Mouse (Mus musculus) MEL (cell line): ENCODE measurements around the gene Atg7. TPM values are rescaled to one million over a fixed set of nuclear protein-coding genes. Genes with fewer than 3 reads are reported as not detected.

Source experiments
- DNase-seq: peaks from one replicate; pipeline ENCODE4 v3.0.0; 2011; ENCODE audit warnings: low read depth, low spot score
- H3K27ac ChIP-seq: 2 replicates; pipeline ENCODE4 v1.5.1; 2012; ENCODE audit warnings: low read depth, mild to moderate bottlenecking, control low read depth, low read length, moderate library complexity; ENCODE audit not compliant: control insufficient read depth
- H3K27me3 ChIP-seq, 2 experiments: fragments of 150-350 bp in 1 of 2; sonication (generic) in 1 of 2; 2 replicates each; pipeline ENCODE4 v1.6.1; 2012; ENCODE audit warnings: low read length in 2 of 2, mild to moderate bottlenecking in 2 of 2, improper control_type of control experiment in 1 of 2, moderate library complexity in 1 of 2; ENCODE audit not compliant: insufficient read depth in 2 of 2, control insufficient read depth in 1 of 2
- H3K36me3 ChIP-seq, 2 experiments: 2 replicates each; pipeline ENCODE4 v1.6.1; 2012 to 2014; ENCODE audit warnings: low read length in 2 of 2, improper control_type of control experiment in 1 of 2, inconsistent platforms in 1 of 2, mild to moderate bottlenecking in 1 of 2; ENCODE audit not compliant: insufficient read depth in 2 of 2, control insufficient read depth in 1 of 2
- H3K4me1 ChIP-seq, 2 experiments: fragments of 150-350 bp in 1 of 2; sonication (generic) in 1 of 2; 2 replicates each; pipeline ENCODE4 v1.6.1; 2012; ENCODE audit warnings: low read length in 2 of 2, improper control_type of control experiment in 1 of 2, mild to moderate bottlenecking in 1 of 2; ENCODE audit not compliant: insufficient read depth in 2 of 2, control insufficient read depth in 1 of 2
- H3K4me3 ChIP-seq, 2 experiments: fragments of 150-350 bp in 1 of 2; sonication (generic) in 1 of 2; 2 replicates each; pipeline ENCODE4 v1.5.1; 2012; ENCODE audit warnings: low read depth in 2 of 2, low read length in 2 of 2, mild to moderate bottlenecking in 2 of 2, moderate library complexity in 2 of 2, control low read depth in 1 of 2, improper control_type of control experiment in 1 of 2; ENCODE audit not compliant: control insufficient read depth in 1 of 2, insufficient read depth in 1 of 2
- H3K79me2 ChIP-seq: 2 replicates; pipeline ENCODE4 v1.6.1; 2012; ENCODE audit warnings: mild to moderate bottlenecking, low read length, moderate library complexity; ENCODE audit not compliant: control insufficient read depth, poor library complexity, insufficient read depth
- H3K9ac ChIP-seq: 2 replicates; pipeline ENCODE4 v1.6.1; 2012; ENCODE audit warnings: low read depth, mild to moderate bottlenecking, control low read depth, low read length, moderate library complexity; ENCODE audit not compliant: control insufficient read depth, poor library complexity, severe bottlenecking
- H3K9me3 ChIP-seq: fragments of 150-350 bp; sonication (generic); replicated peaks from 2 replicates; pipeline ENCODE4 v1.6.1; 2012; ENCODE audit warnings: mild to moderate bottlenecking, low read length, improper control_type of control experiment, moderate library complexity; ENCODE audit not compliant: insufficient read depth
- BHLHE40 ChIP-seq: IDR thresholded peaks from 2 replicates; pipeline ENCODE4 v1.6.1; 2012; ENCODE audit warnings: low read depth, mild to moderate bottlenecking, inconsistent platforms, low read length, improper control_type of control experiment, borderline replicate concordance
- CHD1 ChIP-seq: IDR thresholded peaks from 2 replicates; pipeline ENCODE4 v1.6.1; 2012; ENCODE audit warnings: low read depth, mild to moderate bottlenecking, inconsistent platforms, low read length, improper control_type of control experiment
- CHD2 ChIP-seq: IDR thresholded peaks from 2 replicates; pipeline ENCODE4 v1.6.1; 2011; ENCODE audit warnings: low read length, improper control_type of control experiment
- CTCF ChIP-seq, 3 experiments: IDR thresholded peaks in 2 of 3; conservative IDR thresholded peaks in 1 of 3; 2 replicates each; pipeline ENCODE4 v1.5.1; 2011 to 2012; ENCODE audit warnings: low read length in 3 of 3, low read depth in 2 of 3, mild to moderate bottlenecking in 2 of 3, improper control_type of control experiment in 1 of 3, inconsistent platforms in 1 of 3, mixed read lengths in 1 of 3, moderate library complexity in 1 of 3; ENCODE audit not compliant: control insufficient read depth in 1 of 3, insufficient read depth in 1 of 3, poor library complexity in 1 of 3, severe bottlenecking in 1 of 3
- E2F4 ChIP-seq: IDR thresholded peaks from 2 replicates; pipeline ENCODE4 v1.6.1; 2011; ENCODE audit warnings: low read depth, low read length, improper control_type of control experiment, borderline replicate concordance
- ELF1 ChIP-seq: IDR thresholded peaks from 2 replicates; pipeline ENCODE4 v1.6.1; 2014; ENCODE audit warnings: low read depth, mild to moderate bottlenecking, inconsistent platforms, low read length, improper control_type of control experiment, moderate library complexity
- ETS1 ChIP-seq: IDR thresholded peaks from 2 replicates; pipeline ENCODE4 v1.6.1; 2012; ENCODE audit warnings: low read depth, mild to moderate bottlenecking, inconsistent platforms, low read length, improper control_type of control experiment, moderate library complexity
- GATA1 ChIP-seq: IDR thresholded peaks from 2 replicates; pipeline ENCODE4 v1.6.1; 2011; ENCODE audit warnings: low read depth, low read length, improper control_type of control experiment
- HCFC1 ChIP-seq: IDR thresholded peaks from 2 replicates; pipeline ENCODE4 v1.6.1; 2012; ENCODE audit warnings: low read depth, mild to moderate bottlenecking, inconsistent platforms, low read length, improper control_type of control experiment, moderate library complexity
- MAFK ChIP-seq: IDR thresholded peaks from 2 replicates; pipeline ENCODE4 v1.6.1; 2011; ENCODE audit warnings: low read depth, mild to moderate bottlenecking, low read length, improper control_type of control experiment, borderline replicate concordance
- MAX ChIP-seq: IDR thresholded peaks from 2 replicates; pipeline ENCODE4 v1.6.1; 2011; ENCODE audit warnings: low read length, improper control_type of control experiment
- MEF2A ChIP-seq: IDR thresholded peaks from 2 replicates; pipeline ENCODE4 v1.6.1; 2014; ENCODE audit warnings: low read depth, mild to moderate bottlenecking, inconsistent platforms, low read length, improper control_type of control experiment; ENCODE audit not compliant: poor library complexity, insufficient replicate concordance, severe bottlenecking; ENCODE audit errors: extremely low read depth
- MXI1 ChIP-seq: IDR thresholded peaks from 2 replicates; pipeline ENCODE4 v1.6.1; 2011; ENCODE audit warnings: mild to moderate bottlenecking, low read depth, low read length, improper control_type of control experiment
- MYB ChIP-seq: IDR thresholded peaks from 2 replicates; pipeline ENCODE4 v1.6.1; 2011; ENCODE audit warnings: mild to moderate bottlenecking, low read depth, low read length, improper control_type of control experiment
- MYC ChIP-seq: IDR thresholded peaks from 2 replicates; pipeline ENCODE4 v1.6.1; 2011; ENCODE audit warnings: low read depth, mild to moderate bottlenecking, low read length, improper control_type of control experiment, moderate library complexity
- NRF1 ChIP-seq: IDR thresholded peaks from 2 replicates; pipeline ENCODE4 v1.6.1; 2014; ENCODE audit warnings: low read depth, mild to moderate bottlenecking, inconsistent platforms, low read length, improper control_type of control experiment, moderate library complexity; ENCODE audit not compliant: poor library complexity, insufficient read depth, severe bottlenecking
- POLR2A ChIP-seq, 2 experiments: IDR thresholded peaks; 2 replicates each; pipeline ENCODE4 v1.6.1; 2011 to 2012; ENCODE audit warnings: low read length in 2 of 2, mild to moderate bottlenecking in 2 of 2, control low read depth in 1 of 2, improper control_type of control experiment in 1 of 2, low read depth in 1 of 2, moderate library complexity in 1 of 2; ENCODE audit not compliant: control insufficient read depth in 1 of 2, insufficient read depth in 1 of 2, poor library complexity in 1 of 2
- POLR2AphosphoS2 ChIP-seq: IDR thresholded peaks from 2 replicates; pipeline ENCODE4 v1.6.1; 2011; ENCODE audit warnings: low read length, improper control_type of control experiment
- POLR2AphosphoS5 ChIP-seq: IDR thresholded peaks from 2 replicates; pipeline ENCODE4 v1.6.1; 2012; ENCODE audit warnings: low read depth, borderline replicate concordance, mild to moderate bottlenecking, inconsistent platforms, low read length, moderate library complexity, mixed read lengths
- RCOR1 ChIP-seq: IDR thresholded peaks from 2 replicates; pipeline ENCODE4 v1.6.1; 2012; ENCODE audit warnings: low read depth, mild to moderate bottlenecking, inconsistent platforms, low read length, improper control_type of control experiment
- SIN3A ChIP-seq: IDR thresholded peaks from 2 replicates; pipeline ENCODE4 v1.6.1; 2012; ENCODE audit warnings: low read length, improper control_type of control experiment, inconsistent platforms
- SMC3 ChIP-seq: IDR thresholded peaks from 2 replicates; pipeline ENCODE4 v1.6.1; 2011; ENCODE audit warnings: low read depth, low read length, improper control_type of control experiment
- TAL1 ChIP-seq: IDR thresholded peaks from 2 replicates; pipeline ENCODE4 v1.6.1; 2012; ENCODE audit warnings: mild to moderate bottlenecking, inconsistent platforms, low read length, moderate library complexity, mixed read lengths
- USF1 ChIP-seq: IDR thresholded peaks from 2 replicates; pipeline ENCODE4 v1.6.1; 2014; ENCODE audit warnings: low read depth, mild to moderate bottlenecking, inconsistent platforms, low read length, improper control_type of control experiment, moderate library complexity
- USF2 ChIP-seq, 2 experiments: IDR thresholded peaks; 2 replicates each; pipeline ENCODE4 v1.6.1; 2011 to 2012; ENCODE audit warnings: improper control_type of control experiment in 2 of 2, low read length in 2 of 2, borderline replicate concordance in 1 of 2, inconsistent platforms in 1 of 2, low read depth in 1 of 2, mild to moderate bottlenecking in 1 of 2; ENCODE audit not compliant: insufficient read depth in 1 of 2
- ZMIZ1 ChIP-seq: IDR thresholded peaks from 2 replicates; pipeline ENCODE4 v1.6.1; 2012; ENCODE audit warnings: low read depth, mild to moderate bottlenecking, inconsistent platforms, low read length, improper control_type of control experiment, moderate library complexity
- ZNF384 ChIP-seq: IDR thresholded peaks from 2 replicates; pipeline ENCODE4 v1.6.1; 2012; ENCODE audit warnings: low read depth, mild to moderate bottlenecking, inconsistent platforms, low read length, improper control_type of control experiment
- polyA plus RNA-seq, 2 experiments: library from polyadenylated mRNA; stranded (reverse) in 1 of 2; unstranded in 1 of 2; fragments of >175 nt in 1 of 2; fragments of >200 nt in 1 of 2; gene quantifications; 2 replicates each; pipeline versions ENCODE4 v1.2.1 to v1.2.4; 2012; ENCODE audit warnings: low replicate concordance in 2 of 2, low read depth in 1 of 2; ENCODE audit not compliant: insufficient read length in 2 of 2, insufficient read depth in 1 of 2, missing spikeins in 1 of 2
- total RNA-seq: library from RNA; depleted of rRNA; stranded (reverse); fragments of 300-350 nt; gene quantifications from 2 replicates; pipeline ENCODE4 v1.2.3, GENCODE M21; 2012

Atg7 gene
- total and polyA plus RNA-seq, 3 experiments = 14.6 TPM; not detected in 1

- TF ChIP-seq CHD1 (no peak), ZMIZ1 (no peak), HCFC1 (no peak), MYB (no peak), USF2 (IDR thresholded peaks at IDR 0.05; ENCODE audit: borderline replicate concordance in 1 of 2, insufficient read depth in 1 of 2, low read depth in 1 of 2, low read length in 2 of 2) (no peak), MAX (no peak), CHD2 (no peak), ELF1 (no peak), ETS1 (no peak), POLR2AphosphoS2 (no peak)
- H3K27ac ChIP-seq = no peak overlapping the region
- no peaks in the 10 kb centered on the region for H3K9me3 ChIP-seq
- H3K4me1 ChIP-seq = peaks cover 6 to 15% of the 10 kb centered on the region in 2 experiments; a peak in 3 of 4 replicates
- DNase-seq = no peak
- H3K79me2 ChIP-seq = no peaks in the 10 kb centered on the region
- H3K27me3 ChIP-seq = no peaks in the 10 kb centered on the region
- no peak overlapping the region for H3K9ac ChIP-seq
- peaks cover 0 to 12% of the 10 kb centered on the region in 2 experiments; a peak in 2 of 4 replicates for H3K36me3 ChIP-seq
- no peak overlapping the region for H3K4me3 ChIP-seq
Observed at GRCm38 (mm10) chr6:114847582-114848174, 204.8 kb downstream of the Atg7 start.

DNA sequence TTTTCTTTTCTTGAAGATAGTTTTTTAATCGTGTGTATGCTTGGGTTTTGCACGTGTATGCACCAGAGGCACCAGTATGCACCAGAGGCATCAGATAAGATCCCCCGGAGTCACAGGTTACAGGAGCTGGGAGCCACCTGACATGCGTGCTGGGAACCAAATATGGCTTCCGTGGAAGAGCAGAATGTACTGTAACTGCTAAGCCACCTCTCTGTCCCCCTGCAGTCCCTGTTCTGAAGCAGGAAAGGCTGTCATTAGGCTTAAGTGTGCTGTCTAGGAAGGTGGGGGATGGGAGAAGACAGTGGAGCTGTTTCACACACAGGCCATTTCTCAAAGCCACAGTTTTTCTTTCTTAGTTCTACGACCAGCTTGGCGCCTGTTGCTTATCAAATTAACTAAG, 205.9 kb downstream of the Atg7 start:
- Histone ChIP-seq H3K9ac (peak overlapping the region; percentile 69), H3K27ac (peak overlapping the region; percentile 92), H3K4me3 (peak overlapping the region; percentile 25 to 38; a peak in 3 of 4 replicates), H3K27me3 (no peaks in the 10 kb centered on the region), H3K4me1 (peaks cover 6 to 15% of the 10 kb centered on the region in 2 experiments; a peak in 3 of 4 replicates), H3K36me3 (peaks cover 0 to 12% of the 10 kb centered on the region in 2 experiments; a peak in 2 of 4 replicates), H3K9me3 (no peaks in the 10 kb centered on the region), H3K79me2 (no peaks in the 10 kb centered on the region)
- DNase-seq = peak; percentile 75
- TF ChIP-seq ZNF384 (no peak), ETS1 (peak; percentile 44), GATA1 (peak; percentile 84), USF1 (peak; percentile 80), BHLHE40 (peak; percentile 85; the same call in 1 of the 2 replicates), POLR2AphosphoS5 (no peak), USF2 (IDR thresholded peaks at IDR 0.05; ENCODE audit: borderline replicate concordance in 1 of 2, insufficient read depth in 1 of 2, low read depth in 1 of 2, low read length in 2 of 2) (0 out of 4 replicates have a peak, but pooled peaks of 1 of the 2 experiments have one; percentile 30), POLR2A (IDR thresholded peaks at IDR 0.05; ENCODE audit: control insufficient read depth in 1 of 2, insufficient read depth in 1 of 2, low read depth in 1 of 2, low read length in 2 of 2, poor library complexity in 1 of 2) (peak; percentile 28 to 45; a peak in 1 of 4 replicates), SIN3A (peak; percentile 65), E2F4 (no peak), MXI1 (peak; percentile 92), CHD2 (no peak; the same call in 1 of the 2 replicates), MAX (peak; percentile 79), HCFC1 (peak; percentile 61), SMC3 (peak; percentile 9), TAL1 (no peak), MAFK (no peak), NRF1 (peak; percentile 62), CTCF (IDR thresholded peaks at IDR 0.05 in 2 of 3, conservative IDR thresholded peaks at IDR 0.05 in 1 of 3; ENCODE audit: control insufficient read depth in 1 of 3, insufficient read depth in 1 of 3, low read depth in 2 of 3, low read length in 3 of 3, poor library complexity in 1 of 3, severe bottlenecking in 1 of 3) (no peak), MEF2A (no peak), ZMIZ1 (no peak), MYC (peak; percentile 59; the same call in 1 of the 2 replicates), RCOR1 (0 out of 2 replicates have a peak, but pooled peaks have one; percentile 17), POLR2AphosphoS2 (no peak)
